Mouse (Mus musculus) heart, embryonic 12.5 days (tissue): ENCODE measurements around the gene 2610301B20Rik. TPM values are rescaled to one million over a fixed set of nuclear protein-coding genes. Genes with fewer than 3 reads are reported as not detected.
"Not testable (repeated sequence)": the region's sequence is repeated elsewhere in the genome, so short reads cannot be mapped to it uniquely, and the experiment has no call there.

Experiments
- ATAC-seq: fragments of 200-750 bp; cut with Nextera tagmentation; 2 replicates; pipeline ENCODE4 v1.8.0; 2017; ENCODE audit warnings: moderate TSS enrichment, moderate library complexity; ENCODE audit not compliant: insufficient number of reproducible peaks, low FRiP score
- H3K27ac ChIP-seq: fragments of 300-500 bp; sonication (generic); 2 replicates; pipeline ENCODE4 v1.5.1; 2016; ENCODE audit warnings: mild to moderate bottlenecking, moderate library complexity; ENCODE audit not compliant: poor library complexity, severe bottlenecking
- H3K27me3 ChIP-seq: fragments of 300-500 bp; sonication (generic); replicated peaks from 2 replicates; pipeline ENCODE4 v1.6.1; 2016; ENCODE audit warnings: mild to moderate bottlenecking, moderate library complexity
- H3K36me3 ChIP-seq: fragments of 300-500 bp; sonication (generic); 2 replicates; pipeline ENCODE4 v1.6.1; 2016; ENCODE audit warnings: mild to moderate bottlenecking, moderate library complexity
- H3K4me1 ChIP-seq: fragments of 300-500 bp; sonication (generic); replicated peaks from 2 replicates; pipeline ENCODE4 v1.6.1; 2016; ENCODE audit warnings: mild to moderate bottlenecking
- H3K4me2 ChIP-seq: fragments of 300-500 bp; sonication (generic); 2 replicates; pipeline ENCODE4 v1.6.1; 2016; ENCODE audit warnings: mild to moderate bottlenecking, moderate library complexity
- H3K4me3 ChIP-seq: fragments of 300-500 bp; sonication (generic); 2 replicates; pipeline ENCODE4 v1.5.1; 2016; ENCODE audit warnings: mild to moderate bottlenecking
- H3K9ac ChIP-seq: fragments of 300-500 bp; sonication (generic); 2 replicates; pipeline ENCODE4 v1.6.1; 2016; ENCODE audit warnings: mild to moderate bottlenecking, moderate library complexity
- H3K9me3 ChIP-seq: fragments of 300-500 bp; sonication (generic); replicated peaks from 2 replicates; pipeline ENCODE4 v1.6.1; 2016; ENCODE audit warnings: mild to moderate bottlenecking, moderate library complexity
- WGBS: fragments of 180-500 bp; shearing (Covaris S2); methylation state at CpG from one replicate; pipeline ENCODE4 v1.1.7; 2016; 5-methylcytosine and 5-hydroxymethylcytosine counted together
- polyA plus RNA-seq: library from polyadenylated mRNA; unstranded; fragments of >200 nt; fragmentation: Nextera tagmentation; extraction: Ambion mirVana; gene quantifications from 2 replicates; pipeline ENCODE4 v1.2.1, GENCODE M21; 2016

The 2610301B20Rik gene
- 23.5 and 24.0 TPM in 2 replicates for polyA plus RNA-seq

DNA sequence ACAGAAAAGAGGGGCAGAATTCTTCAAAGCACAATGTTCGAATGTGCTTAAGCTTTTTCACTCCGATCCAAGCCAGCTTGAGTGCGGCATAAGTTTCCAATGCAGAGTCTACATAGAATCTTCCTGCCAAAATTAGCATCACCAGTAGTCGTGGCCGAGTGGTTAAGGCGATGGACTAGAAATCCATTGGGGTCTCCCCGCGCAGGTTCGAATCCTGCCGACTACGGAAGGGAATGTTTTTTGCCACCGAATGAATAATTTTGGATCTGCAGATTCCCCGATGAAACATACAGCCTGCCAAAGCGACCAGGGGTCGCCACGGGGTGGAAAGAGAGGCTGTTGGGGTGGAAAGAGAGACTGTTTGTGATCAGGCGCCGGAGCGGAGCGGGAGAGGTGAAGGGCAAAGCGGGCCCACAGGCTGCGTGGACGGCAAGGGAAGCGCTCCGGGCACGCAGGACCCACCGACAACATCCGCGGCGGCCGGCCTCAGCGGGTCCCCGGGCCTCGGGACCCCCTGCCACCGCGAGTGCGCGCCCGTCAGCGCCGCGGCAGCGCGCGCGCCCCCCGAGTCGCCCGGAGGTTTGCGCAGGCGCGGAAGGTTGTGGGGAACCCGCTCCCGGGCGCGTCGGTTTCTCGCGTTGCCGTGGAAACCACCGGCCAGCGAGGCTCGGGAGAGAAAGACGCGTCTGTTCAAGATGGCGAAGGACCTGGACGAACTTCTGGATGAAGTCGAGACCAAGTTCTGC, at the start of gene 2610301B20Rik:
Gene 2610301B20Rik, plus strand, starts transcription at position 579 of the 746 bp plus-strand sequence.
- H3K4me3 ChIP-seq: peak within 1 kb of the TSS; percentile 75
- H3K4me2 ChIP-seq: peak within 1 kb of the TSS; percentile 74
- peak; percentile 92 for ATAC-seq
- no peaks in the 10 kb centered on the region for H3K27me3 ChIP-seq
- no peaks in the 10 kb centered on the region for H3K9me3 ChIP-seq
- H3K4me1 ChIP-seq: peaks cover 8% of the 10 kb centered on the region; the same call in 1 of the 2 replicates
- peak within 1 kb of the TSS; percentile 96 for H3K27ac ChIP-seq
- no peaks in the 10 kb centered on the region for H3K36me3 ChIP-seq
- H3K9ac ChIP-seq: peak within 1 kb of the TSS; percentile 89
- under 1% methylated on average over 68 of the region's 68 CpGs for WGBS

DNA sequence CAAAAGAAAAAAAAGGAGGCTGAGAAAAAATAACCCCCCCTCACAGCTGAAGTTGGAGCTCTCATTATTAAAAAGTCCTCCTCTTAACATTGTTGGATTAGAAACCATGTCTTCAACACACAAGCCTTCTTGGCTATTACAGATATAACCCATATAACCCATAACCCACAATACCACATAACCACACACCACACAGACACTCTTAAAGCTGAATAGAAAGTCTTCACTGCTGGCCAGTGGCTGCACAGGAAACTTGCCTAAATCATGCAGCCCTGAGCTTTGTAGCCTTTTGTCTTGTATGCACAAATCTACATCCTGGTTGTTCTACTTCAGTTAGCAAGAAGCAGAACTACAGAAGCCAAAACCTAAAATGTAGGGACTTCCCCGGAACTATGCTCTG, 41.0 kb upstream of the 2610301B20Rik start:
- Histone ChIP-seq H3K36me3 (no peaks in the 10 kb centered on the region), H3K4me1 (no peaks in the 10 kb centered on the region), H3K9me3 (no peaks in the 10 kb centered on the region), H3K27me3 (no peaks in the 10 kb centered on the region), H3K9ac (no peak overlapping the region), H3K4me3 (no peak overlapping the region), H3K4me2 (no peak overlapping the region), H3K27ac (no peak overlapping the region)
- ATAC-seq: no peak
- WGBS: 83% methylated on average over 1 of the region's 1 CpGs

GRCm38 (mm10) chr4:10835252-10836051, 38.8 kb upstream of the 2610301B20Rik start:
- Histone ChIP-seq H3K4me2 (no peak overlapping the region), H3K4me1 (no peaks in the 10 kb centered on the region), H3K36me3 (no peaks in the 10 kb centered on the region), H3K27ac (no peak overlapping the region), H3K9me3 (no peaks in the 10 kb centered on the region), H3K9ac (no peak overlapping the region), H3K27me3 (no peaks in the 10 kb centered on the region), H3K4me3 (no peak overlapping the region)
- 74% methylated on average over 6 of the region's 6 CpGs for WGBS
- ATAC-seq: no peak

DNA sequence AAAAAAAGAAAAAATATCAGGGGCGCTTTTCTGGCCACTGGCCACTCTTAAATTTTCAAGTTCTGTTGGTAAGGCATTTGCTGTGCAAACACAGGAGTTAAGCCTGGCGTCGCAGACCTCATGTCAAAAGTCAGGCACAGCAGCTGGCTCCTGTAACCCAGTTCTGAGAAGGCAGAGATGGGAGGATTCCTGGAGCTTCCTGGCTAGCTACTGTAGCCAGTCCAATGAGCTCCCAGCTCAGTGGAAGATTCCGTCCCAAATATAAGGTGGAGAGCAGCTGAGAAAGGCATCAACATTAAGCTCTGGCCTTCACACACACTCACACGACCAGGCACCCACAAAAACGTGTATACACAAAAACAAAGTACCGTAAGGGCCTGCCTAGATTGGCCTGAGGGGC, 28.4 kb upstream of the 2610301B20Rik start:
- no peaks in the 10 kb centered on the region for H3K27me3 ChIP-seq
- H3K4me1 ChIP-seq: no peaks in the 10 kb centered on the region
- H3K9ac ChIP-seq: no peak overlapping the region
- no peaks in the 10 kb centered on the region for H3K36me3 ChIP-seq
- 74% methylated on average over 7 of the region's 7 CpGs for WGBS
- H3K4me2 ChIP-seq: no peak overlapping the region
- H3K27ac ChIP-seq: no peak overlapping the region
- ATAC-seq: no peak
- H3K9me3 ChIP-seq: no peaks in the 10 kb centered on the region
- no peak overlapping the region for H3K4me3 ChIP-seq

GRCm38 (mm10) chr4:10849812-10850211, 24.5 kb upstream of the 2610301B20Rik start:
- WGBS: 70% methylated on average over 7 of the region's 7 CpGs
- H3K27me3 ChIP-seq: no peaks in the 10 kb centered on the region
- ATAC-seq: no peak
- H3K27ac ChIP-seq: no peak overlapping the region
- no peaks in the 10 kb centered on the region for H3K36me3 ChIP-seq
- H3K4me1 ChIP-seq: no peaks in the 10 kb centered on the region
- H3K9me3 ChIP-seq: peaks cover 9% of the 10 kb centered on the region; the same call in 1 of the 2 replicates
- no peak overlapping the region for H3K4me3 ChIP-seq
- no peak overlapping the region for H3K9ac ChIP-seq
- no peak overlapping the region for H3K4me2 ChIP-seq

GRCm38 (mm10) chr4:10851013-10851412, 23.3 kb upstream of the 2610301B20Rik start:
- Histone ChIP-seq H3K4me1 (no peaks in the 10 kb centered on the region), H3K4me2 (no peak overlapping the region), H3K27me3 (no peaks in the 10 kb centered on the region), H3K9ac (no peak overlapping the region), H3K9me3 (peaks cover 9% of the 10 kb centered on the region; the same call in 1 of the 2 replicates), H3K36me3 (no peaks in the 10 kb centered on the region), H3K27ac (no peak overlapping the region), H3K4me3 (no peak overlapping the region)
- ATAC-seq: no peak
- WGBS: 58% methylated on average over 5 of the region's 5 CpGs

GRCm38 (mm10) chr4:10859174-10859573, 15.1 kb upstream of the 2610301B20Rik start:
- Histone ChIP-seq H3K4me2 (no peak overlapping the region), H3K4me1 (no peaks in the 10 kb centered on the region), H3K9me3 (no peaks in the 10 kb centered on the region), H3K36me3 (no peaks in the 10 kb centered on the region), H3K9ac (no peak overlapping the region), H3K27ac (no peak overlapping the region), H3K4me3 (no peak overlapping the region), H3K27me3 (no peaks in the 10 kb centered on the region)
- ATAC-seq: no peak

- 38% methylated on average over 9 of the region's 12 CpGs for WGBS
- peak overlapping the region; percentile 46 for H3K4me2 ChIP-seq
- 0 out of 2 replicates have a peak, but pooled peaks cover 3% of the 10 kb centered on the region for H3K9me3 ChIP-seq
- H3K4me1 ChIP-seq: no peaks in the 10 kb centered on the region
- no peak overlapping the region for H3K27ac ChIP-seq
- no peaks in the 10 kb centered on the region for H3K27me3 ChIP-seq
- peak overlapping the region; percentile 13; the same call in 1 of the 2 replicates for H3K4me3 ChIP-seq
- ATAC-seq: peak; percentile 66; the same call in 1 of the 2 replicates
- no peaks in the 10 kb centered on the region for H3K36me3 ChIP-seq
- 0 out of 2 replicates have a peak overlapping the region, but pooled peaks have one; percentile 16 for H3K9ac ChIP-seq
These were observed 14.3 kb upstream of the 2610301B20Rik start for GRCm38 (mm10) chr4:10859911-10860581.

GRCm38 (mm10) chr4:10860825-10861224, 13.5 kb upstream of the 2610301B20Rik start:
- 82% methylated on average over 3 of the region's 3 CpGs for WGBS
- no peaks in the 10 kb centered on the region for H3K36me3 ChIP-seq
- ATAC-seq: no peak

GRCm38 (mm10) chr4:10862882-10863281, 11.4 kb upstream of the 2610301B20Rik start:
- H3K9ac ChIP-seq, H3K27ac ChIP-seq, H3K36me3 ChIP-seq, ATAC-seq, H3K4me3 ChIP-seq, H3K27me3 ChIP-seq, H3K9me3 ChIP-seq, H3K4me2 ChIP-seq, H3K4me1 ChIP-seq: not testable (repeated sequence)
- 79% methylated on average over 2 of the region's 2 CpGs for WGBS

More at GRCm38 (mm10) chr4:10860825-10861224, 13.5 kb upstream of the 2610301B20Rik start:
- H3K4me3 ChIP-seq: no peak overlapping the region
- 0 out of 2 replicates have a peak, but pooled peaks cover 3% of the 10 kb centered on the region for H3K9me3 ChIP-seq
- H3K27me3 ChIP-seq: no peaks in the 10 kb centered on the region
- no peak overlapping the region for H3K9ac ChIP-seq
- H3K4me2 ChIP-seq: no peak overlapping the region
- H3K27ac ChIP-seq: no peak overlapping the region
- H3K4me1 ChIP-seq: no peaks in the 10 kb centered on the region

DNA sequence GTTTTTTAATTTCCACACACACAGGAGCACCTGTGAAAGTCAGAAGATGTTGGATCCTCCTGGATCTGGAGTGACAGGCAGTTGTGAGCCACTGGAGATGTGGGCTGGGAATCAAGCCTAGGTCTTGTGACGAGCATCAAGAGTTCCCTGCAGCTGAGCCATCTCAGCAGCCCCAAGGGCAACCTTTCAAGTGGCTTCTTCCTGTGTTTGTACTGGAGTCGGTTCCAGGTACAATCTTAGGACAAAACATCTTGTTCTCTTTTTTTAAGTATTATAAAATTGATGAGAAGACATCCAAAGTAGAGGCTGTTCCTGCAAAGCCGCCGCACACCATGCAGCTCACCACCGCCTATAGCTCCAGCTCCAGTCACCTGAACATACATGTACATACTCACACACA, 2.1 kb upstream of the 2610301B20Rik start:
- no peak overlapping the region for H3K4me2 ChIP-seq
- ATAC-seq: no peak
- no peaks in the 10 kb centered on the region for H3K9me3 ChIP-seq

More for the DNA sequence above, 2.1 kb upstream of the 2610301B20Rik start:
- H3K36me3 ChIP-seq: no peaks in the 10 kb centered on the region
- WGBS: 77% methylated on average over 5 of the region's 5 CpGs
- H3K27me3 ChIP-seq: no peaks in the 10 kb centered on the region
- no peak overlapping the region for H3K9ac ChIP-seq
- H3K4me1 ChIP-seq: peaks cover 8% of the 10 kb centered on the region; the same call in 1 of the 2 replicates
- H3K4me3 ChIP-seq: no peak overlapping the region
- no peak overlapping the region for H3K27ac ChIP-seq
